Mouse (Mus musculus) monocyte, adult 5-6 weeks (primary cell): Measurements from ENCODE around the gene Chid1. TPM values are rescaled to one million over a fixed set of nuclear protein-coding genes. Genes with fewer than 3 reads are reported as not detected.
"Not testable (repeated sequence)": the region's sequence is repeated elsewhere in the genome, so short reads cannot be mapped to it uniquely, and the experiment has no call there.

Experiments
- ATAC-seq: fragments of 153-309, 156-312 bp; replicated peaks from 2 replicates; pipeline ENCODE4 v1.8.0; 2017; ENCODE audit warnings: mild to moderate bottlenecking; ENCODE audit not compliant: low TSS enrichment, insufficient number of reproducible peaks, severe bottlenecking, poor library complexity, low FRiP score
- total RNA-seq: library from RNA; stranded (forward); fragments of 200-1000, 200-491, 200-594 nt; gene quantifications from 3 replicates; pipeline ENCODE4 v1.2.3, GENCODE M21; 2017

Gene Chid1
- total RNA-seq, 1 experiment from 2014 or later: 10.4 TPM

DNA sequence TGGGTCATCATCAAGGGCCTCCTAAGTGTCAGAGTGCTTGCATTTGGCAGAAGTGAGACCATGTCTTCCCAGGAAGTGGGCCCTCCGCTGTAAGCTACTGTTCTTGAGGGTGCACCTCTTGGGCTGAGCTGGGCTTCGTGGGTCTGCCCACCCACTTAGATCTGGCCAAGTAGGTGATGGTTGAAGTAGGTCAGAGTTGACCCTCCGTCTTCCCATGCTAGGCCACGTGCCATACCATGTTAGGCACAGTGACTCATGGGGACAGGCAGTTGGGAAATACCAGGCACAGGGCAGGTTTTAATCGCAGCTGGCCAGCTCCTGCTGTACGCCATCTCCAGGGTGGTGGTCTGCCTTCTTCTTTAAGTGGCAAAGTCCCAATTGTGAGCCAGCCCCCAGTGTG is 82.9 kb downstream of the Chid1 start:
- no peak for ATAC-seq

DNA sequence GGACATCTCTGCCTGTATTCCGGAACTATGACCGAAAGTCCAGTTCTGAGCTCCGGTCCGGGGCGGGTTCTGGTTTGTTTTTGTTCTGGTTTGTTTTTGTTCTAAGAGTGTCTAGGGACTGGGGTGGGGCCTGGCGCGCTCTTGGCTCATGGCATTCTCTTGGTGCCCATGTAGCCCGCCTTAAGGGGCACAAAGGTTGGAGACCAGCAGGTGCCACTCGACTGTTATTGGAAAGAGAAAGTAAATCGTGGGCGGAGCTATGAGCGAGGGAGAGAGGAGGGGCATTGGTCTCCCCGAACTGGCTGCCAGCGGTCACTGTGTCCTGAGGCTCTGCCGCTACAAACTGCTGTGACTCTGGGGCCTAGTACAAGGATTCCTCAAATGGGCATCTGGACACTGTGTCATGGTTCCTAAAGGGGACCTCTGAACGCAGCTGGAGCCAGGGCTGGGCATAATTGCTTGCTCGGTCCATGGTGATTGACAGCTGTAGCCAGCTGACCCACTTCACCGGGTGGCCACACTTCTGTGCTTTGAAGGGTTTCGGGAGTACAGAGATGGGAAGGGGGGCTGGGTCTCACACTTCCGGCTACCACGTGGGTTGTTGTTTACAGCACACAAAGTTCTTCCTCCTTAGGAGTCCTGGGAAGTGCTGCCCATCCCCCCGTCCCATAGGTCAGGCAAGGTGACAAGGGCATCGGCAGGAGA is 83.9 kb downstream of the Chid1 start:
- ATAC-seq: peak; percentile 46

DNA sequence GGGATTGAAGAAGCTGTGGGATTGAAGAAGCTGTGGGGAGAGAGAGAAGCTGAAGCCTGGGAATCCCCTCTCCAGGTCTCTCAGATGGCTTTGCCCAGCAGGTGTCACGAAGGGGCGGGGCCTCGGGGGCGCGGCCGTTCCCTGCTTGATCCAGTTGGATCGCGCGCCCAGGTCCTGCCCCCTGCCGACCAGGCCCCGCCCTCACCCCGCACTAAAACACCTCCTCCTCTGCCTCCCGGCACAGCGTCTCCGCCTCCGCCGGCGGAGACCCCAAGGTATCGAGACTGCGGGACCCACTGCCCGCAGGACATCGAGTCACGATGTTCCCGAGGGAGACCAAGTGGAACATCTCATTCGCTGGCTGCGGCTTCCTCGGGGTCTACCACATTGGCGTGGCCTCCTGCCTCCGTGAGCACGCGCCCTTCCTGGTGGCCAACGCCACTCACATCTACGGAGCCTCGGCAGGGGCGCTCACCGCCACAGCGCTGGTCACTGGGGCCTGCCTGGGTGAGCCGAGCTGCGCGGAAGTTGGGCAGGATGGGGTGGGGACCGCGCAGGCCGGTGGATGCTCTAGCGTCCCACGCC is 84.6 kb downstream of the Chid1 start, which contains the start of gene Pnpla2:
Pnpla2 (plus strand) TSS at position 232 of the 585 bp plus-strand sequence.
- peak; percentile 67 for ATAC-seq

DNA sequence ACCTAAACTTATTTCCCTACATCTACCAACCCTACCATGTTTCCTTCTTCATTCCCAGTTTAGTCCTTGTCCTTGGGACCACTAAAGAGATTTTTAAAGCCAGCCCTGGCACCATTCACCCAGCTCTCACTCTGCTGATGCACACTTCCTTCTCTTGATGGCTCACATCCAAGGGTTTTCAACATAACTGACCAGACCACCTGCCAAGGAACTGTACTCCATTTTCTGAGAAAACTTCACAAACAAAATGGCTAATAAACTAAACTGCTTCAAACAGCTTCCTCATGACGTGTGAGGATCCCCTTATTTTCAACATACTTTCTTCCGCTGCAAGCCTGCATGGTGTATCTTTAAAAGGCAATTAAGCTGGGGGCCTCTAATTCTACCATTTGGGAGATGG is 86.0 kb downstream of the Chid1 start:
- no peak for ATAC-seq

DNA sequence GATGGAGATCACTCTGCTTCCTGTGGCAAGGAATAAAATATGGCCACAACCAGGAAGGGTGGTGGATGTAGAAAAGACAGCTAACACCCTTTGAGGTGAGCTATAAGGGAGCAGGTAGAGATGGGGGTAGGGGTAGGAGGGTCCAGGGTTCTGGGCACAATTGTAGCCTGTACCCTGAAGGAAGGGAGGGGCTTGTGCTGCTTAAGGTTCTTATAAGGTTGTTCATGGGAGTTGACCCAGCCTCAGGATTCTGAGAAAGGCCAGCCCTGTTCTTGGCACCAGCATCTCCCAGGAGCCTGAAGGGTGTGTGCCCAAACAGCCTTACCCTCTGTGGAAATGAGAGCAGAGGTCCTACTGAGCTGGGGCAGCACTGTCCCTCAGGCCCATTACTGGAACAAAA is 87.7 kb downstream of the Chid1 start:
- ATAC-seq: no peak

DNA sequence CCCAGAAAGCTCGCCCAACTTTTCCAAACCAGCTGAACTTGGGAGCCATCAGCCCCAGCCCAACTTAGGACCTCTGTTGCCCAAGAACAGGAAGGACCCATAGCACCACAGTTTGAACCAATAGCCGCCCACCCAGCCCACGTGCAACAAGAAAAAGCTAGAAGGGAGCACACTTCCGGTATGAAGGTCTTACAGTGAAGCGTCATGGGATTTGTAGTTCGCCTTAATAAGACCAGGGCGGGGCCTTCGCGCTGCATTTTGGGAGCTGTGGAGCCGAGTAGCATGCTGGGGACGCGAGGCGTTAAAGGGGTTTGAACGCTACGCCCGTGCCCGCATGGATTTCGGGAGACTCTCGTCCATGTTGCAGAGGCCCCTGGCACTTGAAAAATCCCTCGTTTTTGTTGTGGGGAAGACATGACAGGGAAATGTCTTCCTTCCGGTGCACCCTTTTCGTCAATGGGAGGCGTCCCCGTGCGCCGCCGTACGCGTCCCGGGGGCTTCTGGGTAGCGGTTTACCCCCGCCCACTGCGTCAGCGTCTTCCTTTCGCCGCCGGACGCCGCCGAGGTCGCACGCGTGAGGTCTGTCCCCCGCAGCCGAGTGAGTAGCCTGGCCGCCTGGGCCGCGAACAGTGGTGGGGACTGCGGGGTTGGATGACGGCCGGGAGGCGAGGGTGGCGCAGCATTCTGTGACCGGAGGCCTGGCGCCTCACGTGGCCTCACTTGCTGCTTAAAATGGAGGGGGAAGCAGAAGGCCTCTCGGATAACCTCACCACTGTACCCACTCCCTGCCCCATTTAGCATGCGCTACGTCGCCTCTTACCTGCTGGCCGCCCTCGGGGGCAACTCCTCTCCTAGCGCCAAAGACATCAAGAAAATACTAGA is 92.3 kb downstream of the Chid1 start, which contains the start of gene Rplp2:
Rplp2 (plus strand) TSS at position 261 of the 882 bp plus-strand sequence.
- ATAC-seq: peak; percentile 89

DNA sequence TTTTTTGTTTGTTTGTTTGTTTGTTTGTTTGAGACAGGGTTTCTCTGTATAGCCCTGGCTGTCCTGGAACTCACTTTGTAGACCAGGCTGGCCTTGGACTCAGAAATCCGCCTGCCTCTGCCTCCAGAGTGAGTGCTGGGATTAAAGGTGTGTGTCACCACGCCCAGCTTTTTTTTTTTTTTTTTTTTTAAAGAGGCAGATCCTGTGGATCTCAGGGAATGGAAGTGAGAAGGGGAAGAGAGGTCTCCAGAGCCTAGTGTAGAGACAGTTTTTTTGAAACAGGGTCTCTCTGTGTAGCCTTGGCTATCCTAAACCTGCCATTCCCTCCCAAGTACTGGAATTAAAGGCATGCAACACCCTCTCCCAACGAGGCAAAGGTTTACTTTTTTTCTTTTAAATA is 93.3 kb downstream of the Chid1 start:
- not testable (repeated sequence) for ATAC-seq

DNA sequence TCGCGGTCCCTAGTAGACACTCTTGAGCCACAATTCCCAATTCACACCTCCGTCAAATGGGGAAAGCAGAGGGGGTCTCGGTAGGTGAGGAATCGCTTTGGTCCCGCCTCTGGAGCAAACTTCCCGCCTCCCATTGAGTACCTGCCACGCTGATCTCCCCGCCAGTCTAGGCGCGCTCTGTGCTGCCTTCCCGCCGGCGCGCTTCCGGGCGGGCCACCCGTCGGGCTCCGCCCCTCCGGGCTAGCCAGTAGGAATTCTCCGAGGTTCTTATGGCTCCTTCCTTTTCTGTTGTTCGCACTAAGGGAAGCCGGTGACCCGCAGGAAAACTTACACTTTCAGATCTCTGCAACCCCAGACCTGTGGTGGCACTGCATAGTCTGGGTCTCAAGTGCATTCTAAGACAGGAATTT is 95.8 kb downstream of the Chid1 start, which contains the start of gene Pidd1:
Pidd1 (minus strand) TSS at position 198 of the 410 bp plus-strand sequence.
- no peak for ATAC-seq

Other genes with a start within 250 kb of the Chid1 start
- not detected in 3 replicates for gene Drd4, start 247.9 kb downstream of the Chid1 start, total RNA-seq
- 10.2 to 21.2 TPM (median 16.0 TPM) in 3 replicates for gene Deaf1, start 212.2 kb downstream of the Chid1 start, total RNA-seq
- gene Tmem80, start 212.1 kb downstream of the Chid1 start, total RNA-seq: 2.8 to 16.3 TPM (median 7.1 TPM) in 3 replicates
- not detected in 3 replicates for gene Eps8l2, start 201.0 kb downstream of the Chid1 start, total RNA-seq
- 548 to 1,201 TPM (median 1,116 TPM) in 3 replicates for gene Taldo1, start 147.7 kb downstream of the Chid1 start, total RNA-seq
- 11.4 to 15.3 TPM (median 14.6 TPM) in 3 replicates for gene Gatd1, start 125.7 kb downstream of the Chid1 start, total RNA-seq
- not detected in 3 replicates for gene Cend1, start 110.4 kb downstream of the Chid1 start, total RNA-seq
- 6.2 to 14.8 TPM (median 7.4 TPM) in 3 replicates for gene Slc25a22, start 102.0 kb downstream of the Chid1 start, total RNA-seq
- gene Pidd1, start 95.8 kb downstream of the Chid1 start, total RNA-seq: 4.5 to 5.9 TPM (median 4.8 TPM) in 3 replicates
- 2,770 to 3,796 TPM (median 2,928 TPM) in 3 replicates for gene Rplp2, start 92.5 kb downstream of the Chid1 start, total RNA-seq
- 19.7 to 28.0 TPM (median 25.4 TPM) in 3 replicates for gene Pnpla2, start 84.7 kb downstream of the Chid1 start, total RNA-seq
- not detected in 3 replicates for gene Cracr2b, start 78.8 kb downstream of the Chid1 start, total RNA-seq
- 17.8 to 40.8 TPM (median 20.7 TPM) in 3 replicates for gene Cd151, start 72.5 kb downstream of the Chid1 start, total RNA-seq
- gene Polr2l, start 64.7 kb downstream of the Chid1 start, total RNA-seq: 14.0 to 22.2 TPM (median 14.6 TPM) in 3 replicates
- gene Tspan4, start 64.6 kb downstream of the Chid1 start, total RNA-seq: 0.95 TPM in 1 of 3 replicates, not detected in the others
- 39.0 to 52.7 TPM (median 48.6 TPM) in 3 replicates for gene Ap2a2, start 22.3 kb upstream of the Chid1 start, total RNA-seq
- gene Muc6, start 115.5 kb upstream of the Chid1 start, total RNA-seq: 0.10 to 0.21 TPM in 2 of 3 replicates, not detected in the other
- gene Muc2, start 150.5 kb upstream of the Chid1 start, total RNA-seq: not detected in 3 replicates
- not detected in 3 replicates for gene Muc5ac, start 249.1 kb upstream of the Chid1 start, total RNA-seq